Mouse (Mus musculus) forebrain, embryonic 12.5 days (tissue): ENCODE data around the gene Zfp618. TPM values are rescaled to one million over a fixed set of nuclear protein-coding genes. Genes with fewer than 3 reads are reported as not detected.

Experiments used
- ATAC-seq: fragments of 200-750 bp; cut with Nextera tagmentation; 2 replicates; pipeline ENCODE4 v1.8.0; 2017; ENCODE audit warnings: moderate TSS enrichment; ENCODE audit not compliant: low FRiP score
- H3K27ac ChIP-seq: fragments of 300-500 bp; sonication (generic); 2 replicates; pipeline ENCODE4 v1.5.1; 2016; ENCODE audit warnings: mild to moderate bottlenecking
- H3K27me3 ChIP-seq: fragments of 300-500 bp; sonication (generic); 2 replicates; pipeline ENCODE4 v1.6.1; 2016; ENCODE audit warnings: mild to moderate bottlenecking
- H3K36me3 ChIP-seq: fragments of 300-500 bp; sonication (generic); replicated peaks from 2 replicates; pipeline ENCODE4 v1.6.1; 2016; ENCODE audit warnings: mild to moderate bottlenecking
- H3K4me1 ChIP-seq: fragments of 300-500 bp; sonication (generic); 2 replicates; pipeline ENCODE4 v1.6.1; 2016
- H3K4me2 ChIP-seq: fragments of 300-500 bp; sonication (generic); 2 replicates; pipeline ENCODE4 v1.6.1; 2016; ENCODE audit warnings: mild to moderate bottlenecking, moderate library complexity
- H3K4me3 ChIP-seq: fragments of 300-500 bp; sonication (generic); replicated peaks from 2 replicates; pipeline ENCODE4 v1.5.1; 2016; ENCODE audit warnings: mild to moderate bottlenecking
- H3K9ac ChIP-seq: fragments of 300-500 bp; sonication (generic); 2 replicates; pipeline ENCODE4 v1.6.1; 2016; ENCODE audit warnings: mild to moderate bottlenecking
- H3K9me3 ChIP-seq: fragments of 300-500 bp; sonication (generic); 2 replicates; pipeline ENCODE4 v1.6.1; 2016
- WGBS: fragments of 180-500 bp; shearing (Covaris S2); methylation state at CpG from one replicate; pipeline ENCODE4 v1.1.7; 2016; 5-methylcytosine and 5-hydroxymethylcytosine counted together
- polyA plus RNA-seq: library from polyadenylated mRNA; unstranded; fragments of >200 nt; fragmentation: Nextera tagmentation; extraction: Ambion mirVana; gene quantifications from 2 replicates; pipeline ENCODE4 v1.2.1, GENCODE M21; 2016

Zfp618 gene
- polyA plus RNA-seq, 1 experiment from 2014 or later: 34.2 TPM

- H3K4me1 ChIP-seq: peaks cover 35% of the 10 kb centered on the region
- H3K4me3 ChIP-seq: no peak overlapping the region
- WGBS: 87% methylated on average over 2 of the region's 2 CpGs
These were observed 9.5 kb downstream of the Zfp618 start for GRCm38 (mm10) chr4:62974901-62975300.

DNA sequence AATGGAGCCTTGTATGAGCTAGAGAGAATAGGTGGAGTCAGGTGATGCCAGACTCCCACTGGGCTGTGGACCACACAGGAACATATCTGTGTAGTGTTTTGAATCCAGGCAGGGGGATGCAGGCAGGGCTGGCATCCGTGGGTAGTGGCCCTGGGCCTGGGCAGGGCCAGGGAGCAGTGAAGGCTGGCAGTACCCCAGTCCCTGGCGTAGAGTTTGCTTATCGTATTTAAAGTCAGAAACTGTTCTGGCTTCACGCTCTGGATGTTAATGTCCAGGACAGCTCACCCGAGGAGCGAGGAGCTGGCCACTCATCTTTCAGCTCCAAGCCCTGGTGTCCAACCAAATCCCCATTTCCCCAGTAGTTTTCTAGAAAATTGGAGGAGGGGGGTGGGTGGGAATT is 10.2 kb downstream of the Zfp618 start:
- H3K9ac ChIP-seq: no peak overlapping the region
- H3K36me3 ChIP-seq: no peaks in the 10 kb centered on the region
- H3K4me3 ChIP-seq: no peak overlapping the region
- H3K4me1 ChIP-seq: peaks cover 35% of the 10 kb centered on the region
- ATAC-seq: no peak
- WGBS: 94% methylated on average over 6 of the region's 6 CpGs
- H3K4me2 ChIP-seq: no peak overlapping the region
- H3K9me3 ChIP-seq: no peaks in the 10 kb centered on the region
- H3K27me3 ChIP-seq: no peaks in the 10 kb centered on the region
- H3K27ac ChIP-seq: no peak overlapping the region

More at GRCm38 (mm10) chr4:62974901-62975300, 9.5 kb downstream of the Zfp618 start:
- no peak overlapping the region for H3K4me2 ChIP-seq
- H3K36me3 ChIP-seq: no peaks in the 10 kb centered on the region
- ATAC-seq: no peak
- H3K9ac ChIP-seq: no peak overlapping the region
- no peaks in the 10 kb centered on the region for H3K9me3 ChIP-seq
- no peaks in the 10 kb centered on the region for H3K27me3 ChIP-seq
- no peak overlapping the region for H3K27ac ChIP-seq

- peaks cover 23% of the 10 kb centered on the region for H3K4me1 ChIP-seq
- no peaks in the 10 kb centered on the region for H3K9me3 ChIP-seq
- H3K36me3 ChIP-seq: no peaks in the 10 kb centered on the region
- WGBS: 91% methylated on average over 6 of the region's 6 CpGs
- no peaks in the 10 kb centered on the region for H3K27me3 ChIP-seq
- no peak overlapping the region for H3K27ac ChIP-seq
- ATAC-seq: no peak
- H3K9ac ChIP-seq: no peak overlapping the region
- H3K4me3 ChIP-seq: no peak overlapping the region
- H3K4me2 ChIP-seq: no peak overlapping the region
These were observed 12.1 kb downstream of the Zfp618 start for GRCm38 (mm10) chr4:62977454-62977853.

DNA sequence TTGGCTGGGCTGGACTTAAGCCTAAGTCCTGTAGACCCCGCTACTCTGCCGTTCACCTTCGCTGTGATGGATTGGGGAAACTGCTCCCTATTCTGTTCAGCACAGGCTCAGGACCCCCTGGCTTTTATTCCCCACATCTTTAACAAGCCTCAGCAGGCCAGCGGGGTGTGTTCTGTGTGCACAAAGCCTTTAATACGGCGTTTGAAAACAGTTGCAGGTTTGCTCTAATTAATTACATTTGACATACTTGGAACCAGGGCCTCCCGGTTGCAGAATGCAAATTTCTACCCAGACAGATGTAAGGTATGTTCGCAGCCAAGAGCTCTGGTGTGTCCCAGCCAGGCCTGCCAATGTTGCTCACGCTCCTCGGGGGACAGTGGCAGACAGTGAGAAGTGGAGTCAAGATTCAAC is 13.1 kb downstream of the Zfp618 start:
- H3K27me3 ChIP-seq: no peaks in the 10 kb centered on the region
- peak; percentile 62; the same call in 1 of the 2 replicates for ATAC-seq
- 24% methylated on average over 10 of the region's 10 CpGs for WGBS
- no peak overlapping the region for H3K27ac ChIP-seq
- no peak overlapping the region for H3K4me3 ChIP-seq
- no peaks in the 10 kb centered on the region for H3K9me3 ChIP-seq
- H3K4me1 ChIP-seq: peaks cover 23% of the 10 kb centered on the region
- no peaks in the 10 kb centered on the region for H3K36me3 ChIP-seq
- peak overlapping the region; percentile 33; the same call in 1 of the 2 replicates for H3K9ac ChIP-seq
- 0 out of 2 replicates have a peak overlapping the region, but pooled peaks have one; percentile 6 for H3K4me2 ChIP-seq

GRCm38 (mm10) chr4:62981572-62981971 is 16.2 kb downstream of the Zfp618 start:
- 99% methylated on average over 2 of the region's 2 CpGs for WGBS
- H3K4me3 ChIP-seq: no peak overlapping the region
- no peak for ATAC-seq

DNA sequence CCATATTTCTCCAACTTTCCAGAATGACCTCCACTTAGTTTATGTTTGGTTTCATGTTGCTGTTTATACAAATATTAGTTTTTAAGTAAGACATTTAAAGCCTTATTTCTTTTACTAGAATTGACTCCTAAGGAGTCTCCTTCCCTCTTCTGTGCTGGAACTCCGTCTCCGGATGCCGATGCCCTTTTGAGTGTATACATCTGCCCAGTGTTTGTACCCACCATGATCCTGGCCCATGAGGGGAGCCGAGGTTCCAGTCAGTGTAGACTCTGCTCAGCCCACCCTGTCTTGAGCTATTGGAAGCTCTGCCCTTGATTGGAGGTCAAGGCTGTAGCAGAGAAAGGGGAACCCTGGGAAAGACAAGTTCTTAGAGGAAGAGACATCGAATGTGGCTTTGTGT is 18.2 kb downstream of the Zfp618 start:
- Histone ChIP-seq H3K9me3 (no peaks in the 10 kb centered on the region), H3K4me3 (no peak overlapping the region), H3K4me2 (no peak overlapping the region), H3K36me3 (no peaks in the 10 kb centered on the region), H3K4me1 (peaks cover 7% of the 10 kb centered on the region), H3K9ac (no peak overlapping the region), H3K27me3 (no peaks in the 10 kb centered on the region), H3K27ac (no peak overlapping the region)
- WGBS: 95% methylated on average over 5 of the region's 5 CpGs
- ATAC-seq: no peak

More at GRCm38 (mm10) chr4:62981572-62981971, 16.2 kb downstream of the Zfp618 start:
- H3K9me3 ChIP-seq: no peaks in the 10 kb centered on the region
- H3K36me3 ChIP-seq: no peaks in the 10 kb centered on the region
- H3K9ac ChIP-seq: no peak overlapping the region
- H3K27me3 ChIP-seq: no peaks in the 10 kb centered on the region
- H3K4me1 ChIP-seq: peaks cover 18% of the 10 kb centered on the region
- H3K27ac ChIP-seq: no peak overlapping the region
- no peak overlapping the region for H3K4me2 ChIP-seq

DNA sequence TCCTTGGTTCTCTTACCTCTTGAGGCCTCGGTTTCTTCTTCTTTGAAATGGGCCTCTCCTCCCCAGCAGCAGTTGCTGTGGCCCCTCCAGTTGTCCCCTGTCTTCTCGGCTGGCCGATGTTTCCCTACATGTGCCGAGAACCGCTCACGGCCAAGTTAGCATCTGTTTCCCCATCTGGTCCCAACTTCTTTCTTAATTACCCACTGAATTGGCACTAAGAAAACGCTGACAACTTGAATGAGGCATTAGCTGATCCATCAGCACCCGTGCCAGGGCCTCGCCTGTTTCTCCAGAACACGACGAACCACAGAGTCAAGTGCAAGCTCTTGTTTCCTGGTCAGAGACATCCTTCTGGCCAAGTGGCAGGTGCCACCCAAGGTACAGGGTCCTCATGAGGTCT is 26.0 kb downstream of the Zfp618 start:
- Histone ChIP-seq H3K27me3 (no peaks in the 10 kb centered on the region), H3K4me1 (peaks cover 6% of the 10 kb centered on the region; the same call in 1 of the 2 replicates), H3K9me3 (0 out of 2 replicates have a peak, but pooled peaks cover 4% of the 10 kb centered on the region), H3K36me3 (no peaks in the 10 kb centered on the region; the same call in 1 of the 2 replicates), H3K4me2 (no peak overlapping the region), H3K4me3 (no peak overlapping the region), H3K9ac (no peak overlapping the region), H3K27ac (no peak overlapping the region)
- 83% methylated on average over 11 of the region's 11 CpGs for WGBS
- ATAC-seq: no peak

- Histone ChIP-seq H3K4me2 (no peak overlapping the region), H3K4me3 (no peak overlapping the region), H3K4me1 (peaks cover 16% of the 10 kb centered on the region), H3K27me3 (no peaks in the 10 kb centered on the region), H3K36me3 (no peaks in the 10 kb centered on the region; the same call in 1 of the 2 replicates), H3K9me3 (0 out of 2 replicates have a peak, but pooled peaks cover 4% of the 10 kb centered on the region), H3K27ac (no peak overlapping the region), H3K9ac (no peak overlapping the region)
- 85% methylated on average over 2 of the region's 2 CpGs for WGBS
- no peak for ATAC-seq
These were observed 27.8 kb downstream of the Zfp618 start for GRCm38 (mm10) chr4:62993190-62993589.

DNA sequence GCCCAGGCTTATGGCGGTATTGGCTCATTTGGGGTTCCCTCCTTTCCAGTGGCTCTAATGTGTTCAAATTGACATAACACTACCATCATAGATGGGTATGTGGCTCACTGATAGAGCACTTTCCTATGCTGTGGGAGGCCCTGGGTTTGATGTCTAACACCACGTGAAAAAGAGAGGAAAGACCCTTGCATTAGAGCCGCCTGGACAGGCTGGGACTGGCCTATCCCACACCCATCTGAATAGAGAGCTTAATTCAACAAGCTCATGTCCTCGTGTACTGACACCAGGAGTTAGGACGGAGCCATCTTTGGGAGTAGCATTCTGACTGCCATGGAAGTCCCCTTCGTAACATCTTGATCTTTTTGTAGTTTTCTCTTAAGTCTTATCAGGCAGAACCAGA is 32.2 kb downstream of the Zfp618 start:
- H3K27ac ChIP-seq: no peak overlapping the region
- WGBS: 87% methylated on average over 6 of the region's 6 CpGs

DNA sequence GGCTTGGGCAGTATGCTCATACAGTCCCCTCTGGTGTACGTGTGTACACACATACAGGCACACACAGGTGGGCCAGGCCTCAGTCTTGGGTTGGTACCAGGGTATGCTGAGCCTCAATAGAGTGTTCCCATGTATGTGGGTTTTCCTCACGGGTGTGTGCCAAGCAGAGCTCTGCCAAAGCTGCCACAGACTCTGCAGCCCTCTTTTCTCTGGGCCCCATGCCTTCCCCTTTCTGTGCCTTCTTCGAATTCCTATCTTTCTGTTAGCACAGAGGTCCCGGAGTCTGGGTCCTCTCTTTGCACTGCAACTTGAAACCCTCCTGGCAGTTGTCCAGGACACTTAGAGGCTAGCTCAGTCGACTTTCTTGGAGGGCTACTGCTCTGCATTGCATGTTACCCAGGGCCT is 33.1 kb downstream of the Zfp618 start:
- H3K9me3 ChIP-seq: 0 out of 2 replicates have a peak, but pooled peaks cover 4% of the 10 kb centered on the region
- peak overlapping the region; percentile 69 for H3K27ac ChIP-seq
- H3K27me3 ChIP-seq: no peaks in the 10 kb centered on the region
- H3K9ac ChIP-seq: no peak overlapping the region
- H3K4me1 ChIP-seq: peaks cover 33% of the 10 kb centered on the region
- ATAC-seq: peak; percentile 47; the same call in 1 of the 2 replicates
- 44% methylated on average over 5 of the region's 5 CpGs for WGBS
- H3K4me3 ChIP-seq: no peak overlapping the region
- no peaks in the 10 kb centered on the region for H3K36me3 ChIP-seq
- H3K4me2 ChIP-seq: no peak overlapping the region; the same call in 1 of the 2 replicates

More for the DNA sequence above, 32.2 kb downstream of the Zfp618 start:
- Histone ChIP-seq H3K36me3 (no peaks in the 10 kb centered on the region), H3K27me3 (no peaks in the 10 kb centered on the region), H3K9me3 (0 out of 2 replicates have a peak, but pooled peaks cover 4% of the 10 kb centered on the region), H3K4me2 (no peak overlapping the region), H3K4me1 (peaks cover 33% of the 10 kb centered on the region), H3K4me3 (no peak overlapping the region), H3K9ac (no peak overlapping the region)
- ATAC-seq: no peak

- no peak overlapping the region for H3K9ac ChIP-seq
- WGBS: 54% methylated on average over 6 of the region's 6 CpGs
- ATAC-seq: no peak; the same call in 1 of the 2 replicates
- H3K4me2 ChIP-seq: no peak overlapping the region; the same call in 1 of the 2 replicates
- H3K4me3 ChIP-seq: no peak overlapping the region
- H3K27me3 ChIP-seq: no peaks in the 10 kb centered on the region
- H3K36me3 ChIP-seq: no peaks in the 10 kb centered on the region
- H3K27ac ChIP-seq: peak overlapping the region; percentile 69
- 0 out of 2 replicates have a peak, but pooled peaks cover 4% of the 10 kb centered on the region for H3K9me3 ChIP-seq
- peaks cover 34% of the 10 kb centered on the region for H3K4me1 ChIP-seq
These were observed 33.5 kb downstream of the Zfp618 start for GRCm38 (mm10) chr4:62998908-62999307.

DNA sequence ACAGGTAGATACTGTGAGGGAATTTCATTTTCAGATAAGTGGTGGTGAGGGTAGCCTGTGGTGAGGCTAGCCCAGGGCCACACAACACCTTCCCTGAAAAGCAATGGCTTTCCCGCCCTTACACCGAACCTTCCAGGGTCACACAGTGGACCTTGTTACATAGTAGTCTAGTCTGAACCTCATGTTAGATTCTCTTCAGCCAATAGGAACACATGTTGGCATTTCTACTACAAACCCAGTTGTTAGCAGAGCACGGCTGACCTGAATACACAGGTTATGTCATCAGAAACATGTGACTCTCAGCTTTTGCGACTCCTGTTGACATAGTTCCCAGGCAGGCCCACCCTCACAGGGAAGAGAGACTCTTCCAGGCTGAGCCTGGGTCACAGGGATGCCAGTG is 33.9 kb downstream of the Zfp618 start:
- H3K4me2 ChIP-seq: no peak overlapping the region
- H3K27me3 ChIP-seq: no peaks in the 10 kb centered on the region
- WGBS: 84% methylated on average over 4 of the region's 4 CpGs
- H3K36me3 ChIP-seq: no peaks in the 10 kb centered on the region
- no peak overlapping the region for H3K9ac ChIP-seq
- 0 out of 2 replicates have a peak, but pooled peaks cover 4% of the 10 kb centered on the region for H3K9me3 ChIP-seq
- H3K4me3 ChIP-seq: no peak overlapping the region
- H3K27ac ChIP-seq: peak overlapping the region; percentile 69
- peaks cover 37% of the 10 kb centered on the region for H3K4me1 ChIP-seq
- peak; percentile 54; the same call in 1 of the 2 replicates for ATAC-seq

- 93% methylated on average over 7 of the region's 7 CpGs for WGBS
- ATAC-seq: no peak
- no peak overlapping the region; the same call in 1 of the 2 replicates for H3K27ac ChIP-seq
These were observed 34.5 kb downstream of the Zfp618 start for GRCm38 (mm10) chr4:62999916-63000315.

More at GRCm38 (mm10) chr4:62999916-63000315, 34.5 kb downstream of the Zfp618 start:
- Histone ChIP-seq H3K27me3 (no peaks in the 10 kb centered on the region), H3K36me3 (no peaks in the 10 kb centered on the region), H3K9me3 (0 out of 2 replicates have a peak, but pooled peaks cover 2% of the 10 kb centered on the region), H3K4me3 (no peak overlapping the region), H3K4me1 (peaks cover 37% of the 10 kb centered on the region), H3K9ac (no peak overlapping the region), H3K4me2 (no peak overlapping the region)
